ENCODE assay signal across 8 mouse cellular contexts in the genomic region with DNA sequence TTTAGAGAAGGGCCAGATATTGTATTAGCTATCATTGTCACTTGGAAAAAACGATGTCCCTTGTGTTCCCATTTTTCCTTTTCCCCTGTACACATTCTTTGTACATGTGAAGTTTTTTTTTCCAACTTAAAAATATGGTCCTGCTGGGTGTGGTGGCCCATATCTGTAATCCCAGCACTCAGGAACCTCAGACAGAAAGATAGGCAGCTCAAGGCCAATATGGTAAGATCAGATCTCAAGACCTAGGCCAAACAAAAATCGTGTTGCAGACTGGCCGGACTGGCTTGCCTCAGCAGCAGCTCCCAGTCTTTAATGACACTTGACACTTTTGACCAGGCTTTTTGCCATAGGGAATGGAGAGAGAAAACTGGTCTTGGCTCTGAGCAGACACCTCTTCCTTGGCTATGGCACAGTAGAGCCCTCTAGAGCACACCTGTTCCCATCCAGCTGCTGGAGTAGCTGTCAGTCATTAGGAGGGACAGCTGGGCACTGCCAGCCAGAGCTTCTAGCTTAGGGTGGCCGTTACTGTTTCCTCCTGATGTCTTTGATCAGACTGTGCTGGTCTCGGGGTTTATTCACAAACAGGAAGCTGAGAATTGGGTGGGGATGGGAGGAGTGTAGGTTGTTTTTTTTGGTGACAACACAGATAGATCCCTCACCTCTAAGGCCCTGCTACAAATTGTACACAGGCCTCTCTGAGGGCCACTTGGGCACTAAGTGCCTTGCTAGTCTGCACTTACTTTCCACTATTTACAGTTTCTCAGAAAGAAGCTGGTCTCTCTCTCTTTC. TPM values are rescaled to one million over a fixed set of nuclear protein-coding genes. Genes with fewer than 3 reads are reported as not detected.
A peak's percentile ranks its signal among the peaks of the same experiment; 100 is the strongest.
DNase-seq lines count a peak whose midpoint lies in the region; ATAC-seq and TF ChIP-seq lines count a peak whose summit lies in the region.

No protein-coding gene starts in this region.

- intact Hi-C loops in gastrocnemius, postnatal 36 days (cut with DNase I), result no loop called here

- no peak for TF ChIP-seq RAD21 in CH12.LX (IDR thresholded peaks at IDR 0.05; ENCODE audit: low read depth, low read length)

- in situ Hi-C loops in CH12.LX (cut with MboI; ENCODE audit: low pct_ligation_motif_present, low pct_unique_long_range_greater_than_20kb, low sequenced_read_pairs), result no loop called here

- 37% methylated on average over 5 of the region's 5 CpGs for WGBS in hindbrain, embryonic 15.5 days

- H3K9ac ChIP-seq in CH12.LX (ENCODE audit: insufficient read depth, low read depth), result no peak overlapping the region; the same call in 1 of the 2 replicates
- no peak overlapping the region for H3K9ac ChIP-seq in hindbrain, embryonic 15.5 days

- TF ChIP-seq POLR2A in CH12.LX (IDR thresholded peaks at IDR 0.05; ENCODE audit: low read depth, low read length), result no peak

- H3K4me2 ChIP-seq in CH12.LX (ENCODE audit: insufficient read depth, low read depth, poor library complexity, severe bottlenecking), result peak overlapping the region; percentile 51; the same call in 1 of the 2 replicates
- no peak overlapping the region for H3K4me2 ChIP-seq in hindbrain, embryonic 15.5 days

- no peaks in the 10 kb centered on the region for H3K9me3 ChIP-seq in CH12.LX (replicated peaks; ENCODE audit: low read length)
- H3K9me3 ChIP-seq in hindbrain, embryonic 15.5 days, result no peaks in the 10 kb centered on the region

- no peak for TF ChIP-seq EP300 in CH12.LX (IDR thresholded peaks at IDR 0.05; ENCODE audit: low read length)

- peaks cover 4% of the 10 kb centered on the region for H3K27me3 ChIP-seq in CH12.LX (replicated peaks)
- no peaks in the 10 kb centered on the region for H3K27me3 ChIP-seq in hindbrain, embryonic 15.5 days

- H3K79me2 ChIP-seq in CH12.LX (replicated peaks; ENCODE audit: control insufficient read depth, extremely low read depth, insufficient read depth, poor library complexity, severe bottlenecking), result no peaks in the 10 kb centered on the region

- peaks cover 26 to 75% of the 10 kb centered on the region in 2 experiments for H3K4me1 ChIP-seq in CH12.LX (ENCODE audit: control insufficient read depth in 1 of 2, insufficient read depth in 2 of 2)
- peaks cover 39% of the 10 kb centered on the region for H3K4me1 ChIP-seq in hindbrain, embryonic 15.5 days (replicated peaks)

- H3K36me3 ChIP-seq in CH12.LX (replicated peaks in 1 of 2; ENCODE audit: control insufficient read depth in 1 of 2, insufficient read depth in 1 of 2, low read length in 1 of 2), result peaks cover 18 to 33% of the 10 kb centered on the region in 2 experiments
- H3K36me3 ChIP-seq in hindbrain, embryonic 15.5 days, result peaks cover 4% of the 10 kb centered on the region; the same call in 1 of the 2 replicates

- H3K27ac ChIP-seq in CH12.LX (ENCODE audit: insufficient read depth, low read depth), result 0 out of 2 replicates have a peak overlapping the region, but pooled peaks have one; percentile 72
- peak overlapping the region; percentile 26; the same call in 1 of the 2 replicates for H3K27ac ChIP-seq in hindbrain, embryonic 15.5 days (replicated peaks)

- ATAC-seq in hindbrain, embryonic 15.5 days (ENCODE audit: low FRiP score, low read depth), result no peak
- ATAC-seq in megakaryocyte progenitor cell, adult 5-6 weeks (replicated peaks; ENCODE audit: poor library complexity), result 0 out of 2 replicates have a peak, but pooled peaks have one; percentile 8

- no peak overlapping the region for H3K4me3 ChIP-seq in CH12.LX (replicated peaks in 1 of 3; ENCODE audit: low read depth in 2 of 3, low read length in 2 of 3, poor library complexity in 1 of 3)
- no peak overlapping the region for H3K4me3 ChIP-seq in hindbrain, embryonic 15.5 days

- dilution Hi-C loops in CH12.LX (cut with MboI; ENCODE audit: extremely low pct_ligation_motif_present, extremely low pct_unique_long_range_greater_than_20kb, low sequenced_read_pairs), result no loop called here

- no peak for TF ChIP-seq CTCF in CH12.LX (conservative IDR thresholded peaks at IDR 0.05 in 1 of 2, IDR thresholded peaks at IDR 0.05 in 1 of 2; ENCODE audit: low read depth in 2 of 2, low read length in 2 of 2)

- DNase-seq in gastrocnemius, adult 18-20 months (ENCODE audit: low spot score), result peak; percentile 61
- DNase-seq in gastrocnemius, postnatal 36 days, result no peak
- no peak for DNase-seq in CH12.LX (ENCODE audit: extremely low read depth)
- DNase-seq in frontal cortex, postnatal 14 days (ENCODE audit: low spot score in 2 of 2), result no peak
- DNase-seq in adrenal gland, adult 8-10 months, result no peak
- no peak for DNase-seq in right cerebral cortex, adult 18-20 months

TF ChIP-seq in CH12.LX, 34 proteins besides CTCF, POLR2A, EP300 and RAD21:
- TF ChIP-seq PAX5 (IDR thresholded peaks at IDR 0.05; ENCODE audit: low read length) (no peak), ELF1 (IDR thresholded peaks at IDR 0.05; ENCODE audit: low read depth, low read length) (no peak), ZC3H11A (IDR thresholded peaks at IDR 0.05; ENCODE audit: low read depth, low read length) (no peak), MEF2A (IDR thresholded peaks at IDR 0.05; ENCODE audit: borderline replicate concordance, low read depth, low read length) (no peak), SIN3A (IDR thresholded peaks at IDR 0.05; ENCODE audit: low read length) (no peak), SMC3 (IDR thresholded peaks at IDR 0.05; ENCODE audit: low read depth, low read length) (no peak), ZNF384 (IDR thresholded peaks at IDR 0.05; ENCODE audit: low read depth, low read length) (no peak), TCF12 (IDR thresholded peaks at IDR 0.05; ENCODE audit: low read depth, low read length) (no peak), BHLHE40 (IDR thresholded peaks at IDR 0.05; ENCODE audit: low read depth, low read length) (no peak), NELFE (IDR thresholded peaks at IDR 0.05; ENCODE audit: low read depth, low read length) (no peak), MAZ (IDR thresholded peaks at IDR 0.05; ENCODE audit: low read depth, low read length) (no peak)

RNA-seq across cellular contexts. Expression of a gene that starts 2.6 kb away (rescaled TPM):
- 1 to 10 TPM in 1 of 2 experiments, under 1 TPM in 1; 0.84 to 1.4 TPM for total RNA-seq in gastrocnemius, adult 18-20 months (2021)
- 1 to 10 TPM; 1.2 to 2.0 TPM for total RNA-seq in gastrocnemius, postnatal 36 days (2021)
- 0.97 and 1.0 TPM in 2 replicates for total RNA-seq in CH12.LX (2012; rRNA removed)
- total RNA-seq in CH12.LX (2014; rRNA removed), result 0.34 and 0.45 TPM in 2 replicates
- 1.2 TPM in 2 replicates for polyA plus RNA-seq in CH12.LX (2012; ENCODE audit: insufficient read length, low read depth)
- polyA plus RNA-seq in hindbrain, embryonic 15.5 days (2015; fragmentation: Nextera tagmentation; extraction: Ambion mirVana), result 10.3 and 10.9 TPM in 2 replicates
- 0.39 and 0.72 TPM in 2 replicates for total RNA-seq in megakaryocyte progenitor cell, adult 5-6 weeks (2015)
- 0.91 and 2.0 TPM in 2 replicates for total RNA-seq in megakaryocyte progenitor cell, adult 5-6 weeks (2017)
- 1 to 10 TPM; 4.0 to 6.4 (median 5.1) TPM for total RNA-seq in adrenal gland, adult 8-10 months (2022)

RNA-seq across cellular contexts. Expression of a gene that starts 3.0 kb away (rescaled TPM):
- under 1 TPM; 0.78 to 0.95 TPM for total RNA-seq in gastrocnemius, adult 18-20 months (2021)
- 1 to 10 TPM; 1.8 to 2.2 TPM for total RNA-seq in gastrocnemius, postnatal 36 days (2021)
- total RNA-seq in CH12.LX (2012; rRNA removed) (11.6 and 14.4 TPM in 2 replicates), CH12.LX (2014; rRNA removed) (23.3 and 24.0 TPM in 2 replicates)
- polyA plus RNA-seq in CH12.LX (2012; ENCODE audit: insufficient read length, low read depth), result 21.3 and 22.8 TPM in 2 replicates
- polyA plus RNA-seq in hindbrain, embryonic 15.5 days (2015; fragmentation: Nextera tagmentation; extraction: Ambion mirVana), result 29.2 and 30.8 TPM in 2 replicates
- 8.9 and 10.8 TPM in 2 replicates for total RNA-seq in megakaryocyte progenitor cell, adult 5-6 weeks (2015)
- 9.6 and 13.4 TPM in 2 replicates for total RNA-seq in megakaryocyte progenitor cell, adult 5-6 weeks (2017)
- 1 to 10 TPM; 4.5 to 9.4 (median 6.3) TPM for total RNA-seq in adrenal gland, adult 8-10 months (2022)

RNA-seq across cellular contexts. Expression of a gene that starts 9.8 kb away (rescaled TPM):
- total RNA-seq in gastrocnemius, adult 18-20 months (2021), result 10 to 100 TPM; 67.4 to 72.2 TPM
- total RNA-seq in gastrocnemius, postnatal 36 days (2021), result 10 to 100 TPM; 63.9 to 64.3 TPM
- total RNA-seq in CH12.LX (2012; rRNA removed) (24.4 and 26.8 TPM in 2 replicates), CH12.LX (2014; rRNA removed) (17.3 and 18.1 TPM in 2 replicates)
- 26.1 and 26.6 TPM in 2 replicates for polyA plus RNA-seq in CH12.LX (2012; ENCODE audit: insufficient read length, low read depth)
- 15.2 and 15.5 TPM in 2 replicates for polyA plus RNA-seq in hindbrain, embryonic 15.5 days (2015; fragmentation: Nextera tagmentation; extraction: Ambion mirVana)
- 8.0 and 8.3 TPM in 2 replicates for total RNA-seq in megakaryocyte progenitor cell, adult 5-6 weeks (2015)
- total RNA-seq in megakaryocyte progenitor cell, adult 5-6 weeks (2017), result 14.8 and 15.8 TPM in 2 replicates
- total RNA-seq in adrenal gland, adult 8-10 months (2022), result 10 to 100 TPM; 63.5 to 76.9 (median 73.5) TPM

RNA-seq across cellular contexts. Expression of a gene that starts 17.2 kb away (rescaled TPM):
- 10 to 100 TPM; 15.8 to 20.2 TPM for total RNA-seq in gastrocnemius, adult 18-20 months (2021)
- 10 to 100 TPM; 13.9 to 15.0 TPM for total RNA-seq in gastrocnemius, postnatal 36 days (2021)
- total RNA-seq in CH12.LX (2012; rRNA removed) (9.1 and 10.4 TPM in 2 replicates), CH12.LX (2014; rRNA removed) (19.8 and 22.5 TPM in 2 replicates)
- polyA plus RNA-seq in CH12.LX (2012; ENCODE audit: insufficient read length, low read depth), result 8.1 and 9.9 TPM in 2 replicates
- polyA plus RNA-seq in hindbrain, embryonic 15.5 days (2015; fragmentation: Nextera tagmentation; extraction: Ambion mirVana), result 33.5 and 33.9 TPM in 2 replicates
- total RNA-seq in megakaryocyte progenitor cell, adult 5-6 weeks (2015), result 3.6 and 3.9 TPM in 2 replicates
- 2.9 and 6.7 TPM in 2 replicates for total RNA-seq in megakaryocyte progenitor cell, adult 5-6 weeks (2017)
- 10 to 100 TPM; 24.4 to 29.0 (median 26.6) TPM for total RNA-seq in adrenal gland, adult 8-10 months (2022)

RNA-seq across cellular contexts. Expression of a gene that starts 29.8 kb away (rescaled TPM):
- 1 to 10 TPM; 4.2 to 4.3 TPM for total RNA-seq in gastrocnemius, adult 18-20 months (2021)
- 1 to 10 TPM; 4.3 to 4.4 TPM for total RNA-seq in gastrocnemius, postnatal 36 days (2021)
- total RNA-seq in CH12.LX (2012; rRNA removed) (25.3 and 36.5 TPM in 2 replicates), CH12.LX (2014; rRNA removed) (11.2 and 16.0 TPM in 2 replicates)
- polyA plus RNA-seq in CH12.LX (2012; ENCODE audit: insufficient read length, low read depth), result 40.0 and 43.0 TPM in 2 replicates
- polyA plus RNA-seq in hindbrain, embryonic 15.5 days (2015; fragmentation: Nextera tagmentation; extraction: Ambion mirVana), result 86.4 and 90.9 TPM in 2 replicates
- total RNA-seq in megakaryocyte progenitor cell, adult 5-6 weeks (2015), result 85.1 and 90.4 TPM in 2 replicates
- 34.9 and 39.5 TPM in 2 replicates for total RNA-seq in megakaryocyte progenitor cell, adult 5-6 weeks (2017)
- 10 to 100 TPM; 32.2 to 68.7 (median 53.9) TPM for total RNA-seq in adrenal gland, adult 8-10 months (2022)
